Mouse (Mus musculus) neutrophil, adult 83 days (primary cell): ENCODE data around the gene Akap12. TPM values are rescaled to one million over a fixed set of nuclear protein-coding genes. Genes with fewer than 3 reads are reported as not detected.

Experiments used
- total RNA-seq, 2 experiments: library from RNA; stranded (reverse); gene quantifications; one replicate each; pipeline ENCODE4 v1.2.4; 2023

Gene Akap12
- total RNA-seq: under 1 TPM; 0.66 to 0.99 TPM

DNA sequence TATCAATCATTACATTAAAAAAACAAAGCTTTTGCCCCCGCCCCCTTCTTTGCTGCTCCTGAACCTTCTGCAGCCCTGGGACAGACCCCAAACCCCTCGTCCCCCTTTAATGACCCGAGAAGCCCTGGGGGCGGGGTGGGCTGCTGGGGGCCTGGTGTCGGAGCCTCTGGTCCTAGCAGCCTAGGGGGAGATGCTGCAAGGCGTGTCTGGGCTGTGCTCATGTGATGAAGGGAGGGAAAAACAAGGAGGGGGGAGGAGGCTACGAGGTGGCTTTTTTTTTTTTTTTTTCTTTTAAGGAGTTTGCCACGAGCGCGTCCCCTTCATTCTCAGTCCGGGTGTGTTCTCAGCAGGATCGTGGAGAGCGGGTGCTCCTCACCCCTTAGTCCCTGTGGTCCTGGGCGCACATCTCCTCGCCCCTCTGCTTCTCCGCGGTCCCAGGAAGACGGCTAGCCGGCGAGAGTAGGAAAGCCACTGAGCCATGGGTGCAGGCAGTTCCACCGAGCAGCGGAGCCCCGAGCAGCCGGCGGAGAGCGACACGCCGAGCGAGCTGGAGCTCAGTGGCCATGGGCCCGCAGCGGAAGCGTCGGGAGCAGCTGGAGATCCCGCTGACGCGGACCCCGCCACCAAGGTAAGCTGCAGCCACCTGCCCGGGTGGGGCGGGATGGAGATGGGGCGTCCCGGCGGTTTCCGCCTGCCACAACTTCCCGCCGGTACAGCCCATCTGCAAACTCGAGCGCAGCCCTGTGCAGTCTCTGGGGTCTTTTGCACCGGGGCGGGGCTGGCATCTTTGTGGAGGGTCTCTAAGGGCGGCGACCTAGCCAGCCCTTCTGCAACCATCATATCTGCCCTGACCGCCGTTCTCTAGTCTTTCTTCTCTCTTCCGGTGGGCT, at the start of gene Akap12:
Akap12 (plus strand) TSS at position 340 of the 890 bp plus-strand sequence.

DNA sequence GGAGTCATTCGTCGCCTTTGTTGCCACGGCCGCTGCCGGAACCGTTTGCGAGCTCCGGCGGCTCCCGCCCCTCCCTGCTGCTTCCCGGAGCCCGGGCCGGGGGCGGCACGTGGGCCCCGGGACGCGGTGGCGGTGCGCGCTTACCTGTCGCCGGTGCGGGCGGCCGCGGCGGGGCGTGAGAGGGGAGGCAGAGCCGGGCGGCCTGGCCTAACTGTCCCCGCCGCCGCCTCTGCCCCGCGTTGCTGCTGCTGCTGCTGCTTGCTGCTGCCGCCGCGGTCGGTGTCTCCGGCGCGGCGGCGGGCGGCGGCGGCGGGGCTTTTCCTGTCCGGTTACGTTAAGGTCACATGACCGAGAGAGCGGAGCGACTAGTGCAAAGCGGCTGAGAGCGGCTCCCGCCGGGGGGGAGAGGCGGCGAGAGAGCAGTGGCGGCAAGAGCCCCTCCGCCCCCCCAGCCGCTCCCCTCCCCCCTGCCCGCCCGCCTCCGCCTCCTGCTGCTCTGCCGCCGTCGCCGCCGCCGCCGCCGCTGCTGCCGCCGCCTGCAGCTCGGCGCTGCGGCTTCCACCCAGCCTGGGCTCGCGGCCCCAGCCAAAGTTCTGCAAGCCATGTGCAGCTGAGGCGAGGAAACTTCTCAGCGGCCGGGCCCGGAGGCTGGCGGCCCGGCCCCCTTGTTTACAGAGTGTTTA, 121.7 kb downstream of the Akap12 start, which contains the start of gene Zbtb2:
Zbtb2 (minus strand) TSS at position 408 of the 683 bp plus-strand sequence.

Other genes starting within 250 kb of the Akap12 start
- gene Zbtb2, start 121.7 kb downstream of the Akap12 start, total RNA-seq: 10 to 100 TPM; 10.7 to 10.9 TPM
- gene Rmnd1, start 166.0 kb downstream of the Akap12 start, total RNA-seq: 10 to 100 TPM; 17.7 to 22.9 TPM
- 10 to 100 TPM; 15.8 to 17.3 TPM for gene Armt1, start 166.1 kb downstream of the Akap12 start, total RNA-seq
- gene Ccdc170, start 216.1 kb downstream of the Akap12 start, total RNA-seq: under 1 TPM; 0.44 to 0.66 TPM